Mouse (Mus musculus) midbrain, embryonic 10.5 days (tissue): Measurements from ENCODE around the gene Gm20388. TPM values are rescaled to one million over a fixed set of nuclear protein-coding genes. Genes with fewer than 3 reads are reported as not detected.
A peak's percentile ranks its signal among the peaks of the same experiment; 100 is the strongest.

Experiments used
- DNase-seq: peaks from one replicate; pipeline ENCODE4 v3.0.0-alpha.2; 2017; ENCODE audit warnings: low spot score
- H3K27ac ChIP-seq: fragments of 300-500 bp; sonication (generic); replicated peaks from 2 replicates; pipeline ENCODE4 v1.5.1; 2016; ENCODE audit warnings: mild to moderate bottlenecking
- H3K27me3 ChIP-seq: fragments of 300-500 bp; sonication (generic); 2 replicates; pipeline ENCODE4 v1.6.1; 2016; ENCODE audit warnings: low read depth, mild to moderate bottlenecking; ENCODE audit not compliant: poor library complexity, severe bottlenecking
- H3K36me3 ChIP-seq: fragments of 300-500 bp; sonication (generic); 2 replicates; pipeline ENCODE4 v1.6.1; 2016; ENCODE audit warnings: mild to moderate bottlenecking, moderate library complexity
- H3K4me1 ChIP-seq: fragments of 300-500 bp; sonication (generic); 2 replicates; pipeline ENCODE4 v1.6.1; 2016
- H3K4me3 ChIP-seq: fragments of 300-500 bp; sonication (generic); 2 replicates; pipeline ENCODE4 v1.5.1; 2016; ENCODE audit warnings: mild to moderate bottlenecking, moderate library complexity
- H3K9me3 ChIP-seq: fragments of 300-500 bp; sonication (generic); replicated peaks from 2 replicates; pipeline ENCODE4 v1.6.1; 2016; ENCODE audit warnings: mild to moderate bottlenecking
- WGBS: fragments of 180-500 bp; shearing (Covaris S2); methylation state at CpG from one replicate; pipeline ENCODE4 v1.1.7; 2016; 5-methylcytosine and 5-hydroxymethylcytosine counted together
- polyA plus RNA-seq: library from polyadenylated mRNA; unstranded; fragments of >200 nt; fragmentation: Nextera tagmentation; extraction: Ambion mirVana; gene quantifications from 2 replicates; pipeline ENCODE4 v1.2.1, GENCODE M21; 2016

The Gm20388 gene
- polyA plus RNA-seq, 1 experiment from 2014 or later, result 7.1 TPM

DNA sequence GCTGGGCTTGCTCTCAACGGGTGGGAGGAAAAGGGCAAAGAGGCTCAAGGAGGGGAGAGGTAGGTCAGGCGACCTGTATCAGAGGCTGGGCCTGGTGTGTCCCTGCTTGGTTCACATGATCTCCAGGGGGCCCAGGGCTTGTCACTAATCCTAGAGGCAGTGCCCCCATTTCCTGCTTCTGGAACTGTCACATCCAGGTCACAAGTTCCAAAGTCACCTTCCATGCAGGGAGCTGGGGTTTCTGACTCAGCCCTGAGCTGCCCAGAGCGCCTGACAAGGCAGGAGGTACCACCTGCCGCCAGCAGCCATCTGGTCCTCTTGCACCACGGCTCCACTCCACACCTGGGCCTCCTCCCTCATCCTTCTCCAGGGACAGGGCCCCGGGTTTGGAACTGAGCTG is 473.1 kb downstream of the Gm20388 start:
- 43% methylated on average over 6 of the region's 6 CpGs for WGBS
- Histone ChIP-seq H3K27me3 (peaks cover 44% of the 10 kb centered on the region), H3K4me1 (peaks cover 72% of the 10 kb centered on the region)

DNA sequence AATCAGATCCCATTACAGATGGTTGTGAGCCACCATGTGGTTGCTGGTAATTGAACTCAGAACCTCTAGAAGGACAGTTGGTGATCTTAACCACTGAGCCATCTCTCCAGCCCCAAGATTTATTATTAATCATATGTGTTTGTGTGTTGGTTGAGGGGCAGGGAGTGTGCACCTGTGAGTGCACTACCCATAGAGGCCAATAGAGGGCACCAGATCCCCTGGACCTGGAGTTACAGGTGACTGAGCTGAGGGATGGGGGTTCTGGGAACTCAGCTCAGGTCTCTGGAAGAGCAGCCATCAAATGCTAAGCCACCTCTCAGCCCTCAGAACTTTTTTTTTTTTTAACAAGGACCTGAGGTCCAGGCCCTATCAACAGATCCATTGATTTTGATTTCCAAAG is 474.1 kb downstream of the Gm20388 start:
- H3K27ac ChIP-seq, result no peak overlapping the region
- peaks cover 64% of the 10 kb centered on the region for H3K4me1 ChIP-seq
- H3K27me3 ChIP-seq, result peaks cover 37% of the 10 kb centered on the region
- no peak overlapping the region for H3K4me3 ChIP-seq
- no peaks in the 10 kb centered on the region; the same call in 1 of the 2 replicates for H3K9me3 ChIP-seq
- H3K36me3 ChIP-seq, result no peaks in the 10 kb centered on the region
- DNase-seq, result no peak

More for the DNA sequence above, 473.1 kb downstream of the Gm20388 start:
- Histone ChIP-seq H3K36me3 (no peaks in the 10 kb centered on the region), H3K4me3 (no peak overlapping the region), H3K27ac (peak overlapping the region; percentile 61), H3K9me3 (no peaks in the 10 kb centered on the region; the same call in 1 of the 2 replicates)
- DNase-seq, result no peak

DNA sequence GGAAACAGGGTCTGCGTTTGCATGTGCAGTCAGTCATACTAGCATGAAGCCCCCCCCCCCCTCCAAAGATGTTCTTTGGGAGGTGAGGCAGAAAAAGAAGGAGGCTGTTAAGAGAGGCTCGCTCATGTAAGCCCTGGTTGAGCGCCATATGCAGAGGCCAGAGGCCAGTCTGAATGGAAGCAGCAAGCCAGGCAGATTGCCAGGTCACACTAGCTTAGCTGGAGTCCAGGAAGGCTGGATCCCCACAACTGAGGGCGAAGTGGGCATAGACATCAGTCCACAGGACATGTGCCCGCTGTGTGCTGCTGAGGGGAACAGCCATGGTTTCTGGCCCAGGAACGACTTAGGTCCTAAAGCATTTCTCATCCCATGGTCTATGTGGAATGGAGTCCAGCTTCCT is 477.6 kb downstream of the Gm20388 start:
- WGBS, result 87% methylated on average over 6 of the region's 6 CpGs
- Histone ChIP-seq H3K9me3 (no peaks in the 10 kb centered on the region; the same call in 1 of the 2 replicates), H3K4me1 (peaks cover 53% of the 10 kb centered on the region)

DNA sequence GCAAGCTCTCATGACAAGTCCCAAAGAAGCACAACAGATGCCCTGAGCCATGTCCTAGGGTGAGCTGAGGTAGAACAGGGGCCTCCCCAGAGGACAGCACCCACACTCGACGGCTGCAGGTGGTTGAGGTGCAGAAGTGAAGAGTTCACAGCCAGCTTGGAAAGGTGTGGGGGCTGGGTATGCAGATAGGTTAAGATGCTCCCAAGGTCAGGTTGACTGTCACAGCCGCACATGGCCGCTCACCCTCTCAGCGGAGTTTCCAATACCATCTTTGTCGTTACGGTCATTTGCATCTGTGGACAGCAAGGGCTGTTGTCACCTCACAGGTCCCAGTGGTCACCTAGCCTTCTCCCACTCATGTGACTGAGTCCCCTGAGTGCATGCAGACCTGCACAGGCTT is 480.0 kb downstream of the Gm20388 start:
- Histone ChIP-seq H3K27ac (no peak overlapping the region), H3K4me1 (peaks cover 56% of the 10 kb centered on the region), H3K36me3 (no peaks in the 10 kb centered on the region), H3K4me3 (no peak overlapping the region), H3K9me3 (no peaks in the 10 kb centered on the region), H3K27me3 (0 out of 2 replicates have a peak, but pooled peaks cover 5% of the 10 kb centered on the region)
- 93% methylated on average over 7 of the region's 7 CpGs for WGBS
- no peak for DNase-seq

More for the DNA sequence above, 477.6 kb downstream of the Gm20388 start:
- no peak for DNase-seq
- no peak overlapping the region for H3K27ac ChIP-seq
- H3K4me3 ChIP-seq, result no peak overlapping the region
- no peaks in the 10 kb centered on the region for H3K36me3 ChIP-seq
- peaks cover 14% of the 10 kb centered on the region for H3K27me3 ChIP-seq

DNA sequence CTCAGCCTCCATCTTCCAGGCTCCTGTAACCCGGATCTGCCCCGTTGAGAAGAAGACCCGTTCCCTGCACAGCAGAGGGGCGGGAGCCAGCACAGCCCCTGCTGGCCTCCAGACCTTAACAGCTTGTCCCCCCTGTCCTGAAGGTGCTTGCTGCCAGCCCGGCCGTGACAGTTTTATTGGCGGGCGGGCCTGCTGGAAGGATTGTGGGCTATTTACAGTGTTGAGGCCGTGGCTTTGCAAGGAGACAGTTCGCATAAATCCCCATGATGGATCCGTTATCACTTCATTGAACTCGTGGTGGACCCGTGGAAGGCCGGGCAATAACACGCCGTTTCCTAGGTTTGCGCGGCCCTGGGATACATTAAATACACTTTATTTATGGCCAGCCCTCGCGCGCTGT is 481.2 kb downstream of the Gm20388 start:
- no peak for DNase-seq
- Histone ChIP-seq H3K27ac (peak overlapping the region; percentile 59), H3K4me1 (peaks cover 54% of the 10 kb centered on the region), H3K27me3 (0 out of 2 replicates have a peak, but pooled peaks cover 5% of the 10 kb centered on the region), H3K4me3 (no peak overlapping the region), H3K9me3 (no peaks in the 10 kb centered on the region), H3K36me3 (no peaks in the 10 kb centered on the region)
- 86% methylated on average over 21 of the region's 21 CpGs for WGBS

DNA sequence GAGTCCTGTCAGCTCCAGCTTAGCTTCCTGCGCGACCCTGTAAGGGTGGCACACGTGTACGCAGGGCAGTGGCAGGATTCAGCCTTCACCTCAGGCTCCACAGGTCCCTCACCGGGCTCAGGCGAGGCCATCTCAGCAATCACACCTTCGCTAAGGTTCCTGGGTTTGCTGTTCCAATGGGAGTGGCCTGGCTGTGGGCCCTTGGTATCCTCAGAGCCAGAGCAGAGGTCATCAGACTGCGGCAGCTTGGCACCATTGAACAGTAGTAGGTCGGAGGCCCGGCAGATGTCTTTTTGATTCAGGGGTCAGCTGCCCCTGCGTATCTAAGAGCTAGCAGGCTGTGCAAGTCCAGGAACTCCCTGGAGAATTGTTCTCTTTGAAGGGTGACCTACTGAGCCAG is 482.4 kb downstream of the Gm20388 start:
- no peaks in the 10 kb centered on the region for H3K36me3 ChIP-seq
- DNase-seq, result no peak
- H3K4me1 ChIP-seq, result peaks cover 60% of the 10 kb centered on the region
- WGBS, result 85% methylated on average over 11 of the region's 11 CpGs
- no peak overlapping the region for H3K4me3 ChIP-seq
- H3K27me3 ChIP-seq, result 0 out of 2 replicates have a peak, but pooled peaks cover 7% of the 10 kb centered on the region
- peak overlapping the region; percentile 35 for H3K27ac ChIP-seq
- no peaks in the 10 kb centered on the region for H3K9me3 ChIP-seq

DNA sequence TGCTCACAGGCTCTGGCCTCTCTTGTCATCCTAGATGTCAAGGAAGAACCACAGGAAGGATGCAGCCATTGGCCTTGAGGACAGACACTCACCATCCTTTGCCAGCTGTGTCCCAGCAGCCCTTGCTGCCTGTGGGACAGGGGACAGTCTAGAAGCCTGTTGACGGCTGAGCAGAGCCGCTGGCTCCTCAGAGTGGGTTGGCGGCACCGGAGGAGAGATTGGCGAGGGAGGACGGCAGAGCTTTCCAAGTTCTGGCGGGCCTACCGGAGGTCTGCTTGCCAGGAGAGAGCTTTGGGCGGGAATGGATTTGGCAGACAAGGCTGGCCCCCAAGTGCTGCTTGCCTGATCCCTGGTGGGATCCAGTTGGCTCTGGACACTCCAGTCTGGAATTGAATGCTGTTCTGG is 483.2 kb downstream of the Gm20388 start:
- Histone ChIP-seq H3K9me3 (no peaks in the 10 kb centered on the region), H3K4me1 (peaks cover 63% of the 10 kb centered on the region), H3K27ac (peak overlapping the region; percentile 35; the same call in 1 of the 2 replicates), H3K4me3 (no peak overlapping the region), H3K27me3 (peaks cover 15% of the 10 kb centered on the region; the same call in 1 of the 2 replicates), H3K36me3 (no peaks in the 10 kb centered on the region)
- WGBS, result 85% methylated on average over 9 of the region's 9 CpGs
- DNase-seq, result no peak

DNA sequence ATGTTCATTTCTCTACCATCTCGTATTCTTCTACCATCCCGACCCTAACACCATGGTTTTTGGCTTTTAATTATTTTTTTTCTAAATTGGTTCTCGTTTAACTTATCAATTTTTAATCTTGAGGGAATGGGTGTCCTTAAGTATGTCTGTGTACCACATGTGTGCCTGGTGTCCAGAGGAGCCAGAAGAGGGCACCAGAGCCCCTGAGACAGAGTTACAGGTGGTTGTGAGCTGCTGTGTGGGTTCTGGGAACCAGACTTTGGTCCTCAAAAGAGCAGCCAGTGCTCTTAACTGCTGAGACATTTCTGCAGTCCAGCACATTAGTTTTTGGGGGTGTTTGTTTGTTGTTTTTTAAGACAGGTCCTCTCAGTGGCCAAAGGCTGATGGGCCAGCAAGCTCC is 485.3 kb downstream of the Gm20388 start:
- WGBS, result 88% methylated on average over 3 of the region's 3 CpGs
- DNase-seq, result no peak

DNA sequence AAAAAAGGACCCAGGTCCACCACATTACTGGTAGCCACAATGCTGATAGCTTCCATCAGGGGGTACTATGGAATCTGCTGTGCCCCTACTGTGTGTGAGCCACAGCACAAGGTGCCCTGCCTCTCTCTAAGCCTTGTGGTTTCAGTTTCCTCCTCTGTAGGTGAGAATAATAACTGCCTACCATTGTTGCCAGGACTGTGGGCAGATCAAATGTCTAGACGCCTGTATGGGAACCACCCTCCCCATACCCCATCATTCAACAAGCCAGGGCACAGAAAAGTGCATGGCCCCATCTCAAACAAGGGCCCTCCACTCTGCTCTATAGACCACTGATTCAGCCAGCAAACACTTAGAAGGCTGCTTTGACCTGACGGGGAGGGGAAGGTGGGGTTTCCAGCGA is 486.1 kb downstream of the Gm20388 start:
- DNase-seq, result no peak
- peak overlapping the region; percentile 57 for H3K27ac ChIP-seq
- H3K4me1 ChIP-seq, result peaks cover 66% of the 10 kb centered on the region
- H3K4me3 ChIP-seq, result no peak overlapping the region
- no peaks in the 10 kb centered on the region for H3K36me3 ChIP-seq
- peaks cover 38% of the 10 kb centered on the region for H3K27me3 ChIP-seq
- H3K9me3 ChIP-seq, result no peaks in the 10 kb centered on the region
- WGBS, result 81% methylated on average over 3 of the region's 3 CpGs

More for the DNA sequence above, 485.3 kb downstream of the Gm20388 start:
- Histone ChIP-seq H3K4me3 (no peak overlapping the region), H3K27ac (0 out of 2 replicates have a peak overlapping the region, but pooled peaks have one; percentile 3), H3K4me1 (peaks cover 69% of the 10 kb centered on the region), H3K9me3 (no peaks in the 10 kb centered on the region), H3K36me3 (no peaks in the 10 kb centered on the region), H3K27me3 (peaks cover 30% of the 10 kb centered on the region)

DNA sequence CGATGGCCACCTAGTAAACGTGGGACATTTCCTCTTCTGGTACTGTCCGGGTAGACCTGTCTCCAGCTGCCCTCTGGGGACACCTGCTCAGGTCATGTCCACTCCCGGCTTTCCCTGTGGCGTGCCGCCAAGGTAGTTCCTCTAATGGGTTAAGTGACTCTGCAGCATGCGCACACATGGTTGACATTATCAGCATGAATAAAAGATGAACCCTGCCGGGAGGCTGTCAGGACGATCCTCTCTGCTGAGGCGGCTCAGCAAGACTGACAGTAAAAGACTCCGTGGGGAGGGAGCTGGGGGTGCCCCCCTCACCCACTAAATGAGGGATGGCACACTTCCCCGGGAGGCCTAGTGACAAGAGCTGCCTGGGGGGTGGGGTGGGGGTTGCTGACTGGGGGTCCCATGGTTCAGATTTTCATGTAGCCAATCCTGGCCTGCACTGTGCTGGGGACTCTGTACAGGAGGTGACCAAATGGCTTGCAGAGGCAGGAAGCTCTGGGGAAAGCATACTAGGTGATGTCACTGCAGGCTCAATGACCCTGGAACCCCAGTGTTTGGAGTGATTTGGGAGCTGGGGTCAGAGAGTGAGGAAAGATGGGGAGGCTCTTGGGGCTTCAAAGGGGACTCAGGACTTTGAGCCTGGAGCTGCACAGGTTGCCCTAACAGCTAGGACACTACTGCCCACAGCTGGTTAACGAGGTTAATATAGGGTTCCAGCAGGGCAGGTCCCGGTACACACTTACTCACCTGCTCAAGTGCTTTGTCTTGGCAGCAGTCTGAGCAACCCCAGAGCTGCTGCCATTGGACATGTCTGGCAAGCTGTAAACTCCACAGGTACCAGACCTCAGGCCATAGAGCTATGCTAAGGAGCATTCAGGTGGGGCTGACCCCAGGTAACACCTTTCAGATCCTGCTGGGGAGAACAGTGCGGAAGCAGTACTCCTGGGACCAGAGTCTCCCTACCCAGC is 487.1 kb downstream of the Gm20388 start:
- no peak for DNase-seq

DNA sequence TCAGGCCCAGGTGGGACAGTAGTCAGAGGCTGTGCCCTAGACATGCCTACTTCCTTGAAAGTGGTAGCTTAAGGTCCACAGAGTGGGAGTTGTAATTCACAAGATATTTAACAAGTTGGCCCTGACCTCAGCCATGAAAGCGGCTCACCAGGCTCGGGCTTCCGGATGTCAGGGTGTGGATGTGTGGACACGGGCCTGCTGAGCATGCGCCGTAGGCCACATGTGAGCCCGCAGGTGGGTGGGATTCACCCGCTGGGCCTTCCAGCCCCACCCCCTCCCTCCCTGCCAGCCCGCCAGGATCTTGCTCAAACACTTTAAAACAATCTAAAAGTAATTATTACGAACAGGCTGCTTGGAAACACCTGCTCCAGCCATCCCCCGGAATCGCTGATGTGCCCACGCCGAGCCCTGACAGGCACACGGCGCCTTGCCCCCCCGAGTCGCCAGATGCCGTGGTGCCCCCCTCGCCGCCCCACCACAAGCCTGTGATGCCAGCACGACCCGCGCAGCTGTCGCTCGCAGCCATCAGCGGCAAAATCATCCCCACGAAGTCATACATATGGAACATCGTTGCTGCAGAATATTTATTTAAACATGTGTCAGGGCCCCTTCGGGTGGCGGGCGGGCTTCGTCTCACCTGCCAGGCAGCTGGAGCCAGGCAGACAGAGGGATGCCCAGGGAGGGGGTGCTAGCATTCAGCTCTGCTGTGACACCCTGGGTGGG is 488.7 kb downstream of the Gm20388 start:
- H3K27me3 ChIP-seq, result peaks cover 56% of the 10 kb centered on the region
- H3K27ac ChIP-seq, result peak overlapping the region; percentile 56; the same call in 1 of the 2 replicates
- WGBS, result 74% methylated on average over 33 of the region's 33 CpGs
- no peaks in the 10 kb centered on the region for H3K9me3 ChIP-seq
- peaks cover 61% of the 10 kb centered on the region for H3K4me1 ChIP-seq
- no peaks in the 10 kb centered on the region for H3K36me3 ChIP-seq
- no peak overlapping the region for H3K4me3 ChIP-seq
- DNase-seq, result no peak

More for the DNA sequence above, 487.1 kb downstream of the Gm20388 start:
- no peak overlapping the region for H3K4me3 ChIP-seq
- peaks cover 61% of the 10 kb centered on the region for H3K4me1 ChIP-seq
- 57% methylated on average over 15 of the region's 15 CpGs for WGBS
- no peaks in the 10 kb centered on the region for H3K36me3 ChIP-seq
- H3K27ac ChIP-seq, result peak overlapping the region; percentile 57
- H3K9me3 ChIP-seq, result no peaks in the 10 kb centered on the region
- peaks cover 41% of the 10 kb centered on the region for H3K27me3 ChIP-seq

DNA sequence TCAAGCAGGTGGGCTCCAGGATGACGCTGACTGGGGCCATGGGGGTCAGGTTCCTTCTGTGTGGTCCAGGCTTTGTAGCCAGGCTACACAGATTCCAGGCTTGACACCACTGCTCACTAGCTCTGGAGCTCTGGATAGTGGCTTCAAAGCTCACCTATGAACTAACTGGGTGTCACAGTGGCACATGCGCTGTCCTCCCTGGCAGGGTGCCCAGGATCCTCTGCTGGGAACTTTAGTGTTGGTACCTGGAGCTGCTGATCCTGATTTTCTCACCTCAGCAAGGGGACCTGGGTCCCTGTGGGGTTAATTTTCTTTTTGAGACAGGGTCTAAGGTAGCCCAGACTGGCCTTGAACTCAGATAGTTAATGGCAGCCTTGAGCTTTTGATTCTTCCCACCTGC is 490.6 kb downstream of the Gm20388 start:
- Histone ChIP-seq H3K36me3 (no peaks in the 10 kb centered on the region), H3K27ac (no peak overlapping the region), H3K4me3 (no peak overlapping the region), H3K9me3 (no peaks in the 10 kb centered on the region), H3K27me3 (peaks cover 70% of the 10 kb centered on the region), H3K4me1 (peaks cover 70% of the 10 kb centered on the region)
- WGBS, result 95% methylated on average over 2 of the region's 2 CpGs
- DNase-seq, result no peak
